Mouse (Mus musculus) liver, embryonic 16.5 days (tissue): ENCODE results near the gene Dennd1a. TPM values are rescaled to one million over a fixed set of nuclear protein-coding genes. Genes with fewer than 3 reads are reported as not detected.

Source experiments
- ATAC-seq: fragments of 200-750 bp; cut with Nextera tagmentation; 2 replicates; pipeline ENCODE4 v1.8.0; 2017; ENCODE audit warnings: low read depth, mild to moderate bottlenecking, moderate number of reproducible peaks, moderate library complexity
- H3K27ac ChIP-seq: fragments of 300-500 bp; sonication (generic); 2 replicates; pipeline ENCODE4 v1.5.1; 2014; ENCODE audit warnings: mild to moderate bottlenecking, low read length
- H3K27me3 ChIP-seq: fragments of 300-500 bp; sonication (generic); 2 replicates; pipeline ENCODE4 v1.6.1; 2014; ENCODE audit warnings: low read depth, low read length, mixed read lengths; ENCODE audit not compliant: control insufficient read depth, insufficient read depth
- H3K36me3 ChIP-seq: fragments of 300-500 bp; sonication (generic); 2 replicates; pipeline ENCODE4 v1.6.1; 2014; ENCODE audit warnings: mild to moderate bottlenecking; ENCODE audit not compliant: control insufficient read depth, insufficient read depth
- H3K4me1 ChIP-seq: fragments of 300-500 bp; sonication (generic); 2 replicates; pipeline ENCODE4 v1.6.1; 2014; ENCODE audit warnings: low read depth, low read length, mixed read lengths; ENCODE audit not compliant: control insufficient read depth
- H3K4me2 ChIP-seq: fragments of 300-500 bp; sonication (generic); 2 replicates; pipeline ENCODE4 v1.6.1; 2014; ENCODE audit warnings: low read depth, low read length, mixed read lengths
- H3K4me3 ChIP-seq: fragments of 300-500 bp; sonication (generic); 2 replicates; pipeline ENCODE4 v1.5.1; 2014; ENCODE audit warnings: low read depth, mild to moderate bottlenecking, low read length
- H3K9ac ChIP-seq: fragments of 300-500 bp; sonication (generic); 2 replicates; pipeline ENCODE4 v1.6.1; 2014; ENCODE audit warnings: low read depth, low read length
- H3K9me3 ChIP-seq: fragments of 300-500 bp; sonication (generic); replicated peaks from 2 replicates; pipeline ENCODE4 v1.6.1; 2016; ENCODE audit warnings: low read length; ENCODE audit not compliant: control insufficient read depth
- WGBS: fragments of 180-500 bp; shearing (Covaris S2); extraction: QIAGEN DNeasy Blood & Tissue Kit; methylation state at CpG from one replicate; pipeline ENCODE4 v1.1.7; 2014; ENCODE audit not compliant: insufficient replicate concordance; 5-methylcytosine and 5-hydroxymethylcytosine counted together
- polyA plus RNA-seq: library from polyadenylated mRNA; unstranded; fragments of >200 nt; fragmentation: Nextera tagmentation; extraction: Ambion mirVana; gene quantifications from 2 replicates; pipeline ENCODE4 v1.2.1, GENCODE M21; 2015

The Dennd1a gene
- polyA plus RNA-seq, 1 experiment from 2014 or later = 7.9 TPM

DNA sequence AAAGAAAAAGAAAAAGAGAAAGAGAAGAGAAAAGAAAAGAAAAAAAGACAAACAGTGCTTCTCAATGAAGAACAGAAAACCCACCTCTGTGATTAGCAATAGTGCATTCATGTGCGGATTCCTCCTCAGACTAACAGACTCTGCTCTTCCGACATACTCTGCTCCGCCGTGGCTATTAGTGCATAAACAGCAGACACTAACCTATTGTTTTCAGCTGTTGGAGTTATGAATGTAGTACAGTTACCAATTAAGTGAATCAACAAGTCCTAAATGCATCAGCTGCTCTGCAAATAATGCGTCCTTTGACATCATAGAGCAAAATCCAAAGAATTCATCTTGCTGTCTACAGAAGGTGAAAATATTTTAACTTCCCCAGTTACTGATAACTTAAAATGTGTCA lies 121.2 kb downstream of the Dennd1a start:
- no peak for ATAC-seq
- 87% methylated on average over 5 of the region's 5 CpGs for WGBS
- H3K27me3 ChIP-seq = no peaks in the 10 kb centered on the region

DNA sequence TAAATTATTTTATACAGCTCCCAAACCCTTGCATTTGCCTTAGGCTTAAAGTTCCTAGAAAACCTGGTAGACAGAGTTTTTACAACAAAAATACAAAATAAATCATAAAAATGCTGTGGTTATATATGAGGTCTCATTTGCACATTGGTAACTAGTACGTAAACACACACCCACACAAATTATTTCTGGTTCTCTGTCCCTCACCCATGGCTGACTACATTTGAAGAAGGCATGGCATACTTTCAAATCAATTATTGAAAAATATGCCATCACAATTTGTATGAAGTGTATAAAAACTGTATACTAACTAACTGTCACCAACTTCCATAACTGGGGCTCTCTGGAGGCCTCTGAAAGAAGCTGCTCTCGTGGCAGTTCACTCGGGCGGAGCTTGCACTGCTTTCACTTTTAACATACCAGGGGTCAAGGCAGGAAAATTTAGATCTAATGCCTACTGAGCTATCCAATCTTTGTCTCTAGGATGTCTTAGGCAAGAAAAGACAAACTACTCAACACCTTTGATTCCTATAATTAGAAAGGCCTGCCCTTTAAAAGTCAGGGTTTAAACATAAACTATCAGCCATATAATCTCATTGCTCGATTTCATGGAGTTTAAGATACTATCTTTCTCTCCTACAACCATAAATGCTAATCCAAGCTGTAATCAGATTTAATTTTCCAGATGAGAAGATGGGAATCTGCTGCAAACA lies 122.7 kb downstream of the Dennd1a start:
- Histone ChIP-seq H3K4me1 (peaks cover 14% of the 10 kb centered on the region), H3K36me3 (no peaks in the 10 kb centered on the region), H3K9ac (peak overlapping the region; percentile 36), H3K9me3 (no peaks in the 10 kb centered on the region), H3K4me3 (peak overlapping the region; percentile 41), H3K27me3 (no peaks in the 10 kb centered on the region), H3K4me2 (peak overlapping the region; percentile 65), H3K27ac (no peak overlapping the region)
- WGBS = 29% methylated on average over 5 of the region's 5 CpGs
- 0 out of 2 replicates have a peak, but pooled peaks have one; percentile 45 for ATAC-seq

More for the DNA sequence above, 121.2 kb downstream of the Dennd1a start:
- H3K9ac ChIP-seq = no peak overlapping the region
- H3K9me3 ChIP-seq = no peaks in the 10 kb centered on the region
- H3K4me2 ChIP-seq = no peak overlapping the region
- H3K27ac ChIP-seq = no peak overlapping the region
- no peak overlapping the region for H3K4me3 ChIP-seq
- peaks cover 12% of the 10 kb centered on the region for H3K4me1 ChIP-seq
- no peaks in the 10 kb centered on the region for H3K36me3 ChIP-seq

DNA sequence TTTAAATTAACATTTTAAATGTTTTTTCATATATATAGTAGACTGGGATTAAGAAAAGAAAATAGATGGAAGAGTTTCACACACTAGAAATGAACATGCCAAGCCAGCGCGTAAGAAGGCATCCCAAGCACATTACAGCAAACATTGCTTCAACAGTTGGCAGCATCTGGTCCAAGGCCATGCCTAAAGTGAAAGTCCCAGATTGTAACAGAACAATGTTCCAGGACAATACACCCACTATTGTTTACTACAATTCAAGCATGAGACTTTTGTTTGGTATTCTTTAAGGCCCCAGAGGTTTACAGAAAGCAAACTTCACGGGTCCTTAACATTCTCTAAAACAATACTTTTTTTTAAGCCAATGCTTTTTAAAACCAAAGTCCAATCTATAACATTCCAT lies 124.7 kb downstream of the Dennd1a start:
- no peaks in the 10 kb centered on the region for H3K36me3 ChIP-seq
- peaks cover 14% of the 10 kb centered on the region for H3K4me1 ChIP-seq
- no peak overlapping the region for H3K9ac ChIP-seq
- no peak for ATAC-seq
- H3K27ac ChIP-seq = no peak overlapping the region
- no peaks in the 10 kb centered on the region for H3K9me3 ChIP-seq
- H3K4me3 ChIP-seq = no peak overlapping the region
- 93% methylated on average over 3 of the region's 3 CpGs for WGBS
- H3K27me3 ChIP-seq = no peaks in the 10 kb centered on the region
- no peak overlapping the region for H3K4me2 ChIP-seq

DNA sequence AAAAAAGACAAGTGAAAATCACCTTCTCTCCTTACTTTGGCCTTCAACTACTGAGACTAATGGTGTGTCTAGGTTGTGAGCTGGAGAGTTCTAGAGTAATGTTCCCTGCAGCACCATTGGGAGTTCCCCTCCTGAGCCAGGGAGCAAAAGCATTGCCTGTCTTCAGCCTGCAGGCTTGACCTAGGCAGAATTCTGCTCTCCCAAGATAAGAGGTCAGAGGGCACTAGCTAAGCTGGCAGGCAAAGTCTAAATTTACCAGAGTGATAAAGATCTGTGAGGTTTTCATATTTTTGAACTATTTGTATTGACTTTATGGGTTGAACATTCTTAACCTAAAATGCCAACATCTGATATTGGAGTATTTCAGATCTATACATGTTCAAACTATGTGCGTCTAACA lies 125.7 kb downstream of the Dennd1a start:
- Histone ChIP-seq H3K4me3 (no peak overlapping the region), H3K36me3 (no peaks in the 10 kb centered on the region), H3K4me2 (no peak overlapping the region), H3K4me1 (peaks cover 14% of the 10 kb centered on the region), H3K27ac (peak overlapping the region; percentile 68), H3K9me3 (no peaks in the 10 kb centered on the region), H3K9ac (no peak overlapping the region), H3K27me3 (no peaks in the 10 kb centered on the region)
- WGBS = 41% methylated on average over 1 of the region's 1 CpGs
- peak; percentile 92 for ATAC-seq

DNA sequence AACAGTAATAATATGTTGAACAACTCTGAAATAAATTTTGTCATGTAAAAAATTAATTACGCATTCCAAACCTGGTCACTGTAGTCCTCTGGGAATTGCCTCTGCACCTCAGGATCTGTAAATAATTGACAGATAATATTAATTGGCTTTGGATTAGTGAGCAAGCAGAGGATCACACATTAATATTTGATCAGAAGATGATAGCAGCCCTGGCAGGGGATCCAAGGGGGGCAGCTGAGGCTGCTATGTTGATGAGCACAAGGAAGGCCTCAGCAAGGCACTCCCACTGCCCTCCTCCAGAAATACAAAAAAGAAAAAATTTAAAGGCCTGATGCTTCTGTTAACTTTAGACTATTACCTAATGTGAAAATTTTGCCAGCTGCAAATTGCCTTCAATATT lies 127.5 kb downstream of the Dennd1a start:
- H3K4me2 ChIP-seq = no peak overlapping the region
- 93% methylated on average over 1 of the region's 1 CpGs for WGBS
- H3K9ac ChIP-seq = no peak overlapping the region
- no peak for ATAC-seq
- peaks cover 14% of the 10 kb centered on the region for H3K4me1 ChIP-seq
- H3K36me3 ChIP-seq = no peaks in the 10 kb centered on the region
- H3K4me3 ChIP-seq = no peak overlapping the region
- H3K9me3 ChIP-seq = no peaks in the 10 kb centered on the region
- no peak overlapping the region for H3K27ac ChIP-seq
- no peaks in the 10 kb centered on the region for H3K27me3 ChIP-seq

DNA sequence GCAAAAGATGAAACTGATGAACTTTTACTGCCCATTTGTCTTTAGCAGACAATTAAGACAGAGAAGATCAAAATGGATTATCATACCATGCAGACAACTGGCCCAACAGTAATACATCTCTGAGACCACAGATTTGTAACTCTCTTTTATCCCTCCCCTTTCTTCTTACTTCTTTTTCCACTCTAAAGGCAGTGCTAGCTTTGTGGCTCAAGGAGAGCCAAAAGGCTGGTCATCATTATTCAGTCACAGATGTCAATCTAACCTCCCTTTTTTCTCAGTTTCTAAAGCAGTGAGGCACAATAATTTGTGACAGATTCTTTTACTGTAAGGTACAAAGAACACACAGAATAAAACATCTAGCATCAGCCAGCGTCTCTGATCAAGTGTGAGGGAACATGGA lies 130.2 kb downstream of the Dennd1a start:
- ATAC-seq = no peak
- Histone ChIP-seq H3K4me1 (peaks cover 10% of the 10 kb centered on the region), H3K4me2 (no peak overlapping the region), H3K36me3 (no peaks in the 10 kb centered on the region), H3K27me3 (no peaks in the 10 kb centered on the region), H3K9ac (no peak overlapping the region), H3K9me3 (no peaks in the 10 kb centered on the region), H3K27ac (no peak overlapping the region), H3K4me3 (no peak overlapping the region)
- WGBS = 53% methylated on average over 1 of the region's 1 CpGs

DNA sequence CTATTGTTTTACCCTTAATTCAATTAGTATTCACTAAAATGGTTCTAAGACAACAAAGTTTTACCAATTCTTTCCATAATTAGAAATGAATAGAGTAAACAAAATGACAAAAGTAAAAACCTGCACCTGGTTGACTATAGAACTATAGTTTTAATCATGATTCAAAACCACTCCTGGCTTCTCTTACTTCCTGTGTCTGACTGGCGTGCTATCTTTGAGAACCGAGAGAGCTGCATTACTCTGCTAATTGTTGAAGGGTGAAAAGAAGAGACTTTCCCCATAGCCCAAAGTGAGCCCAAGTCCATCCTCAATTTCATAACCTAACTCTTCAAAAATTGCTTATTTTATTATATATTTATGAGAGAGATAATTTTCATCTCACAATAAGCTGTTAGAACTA lies 131.2 kb downstream of the Dennd1a start:
- 29% methylated on average over 2 of the region's 2 CpGs for WGBS
- Histone ChIP-seq H3K36me3 (no peaks in the 10 kb centered on the region), H3K27ac (no peak overlapping the region), H3K4me2 (no peak overlapping the region), H3K4me1 (peaks cover 2% of the 10 kb centered on the region), H3K9me3 (no peaks in the 10 kb centered on the region), H3K9ac (no peak overlapping the region), H3K27me3 (no peaks in the 10 kb centered on the region), H3K4me3 (no peak overlapping the region)
- no peak for ATAC-seq

DNA sequence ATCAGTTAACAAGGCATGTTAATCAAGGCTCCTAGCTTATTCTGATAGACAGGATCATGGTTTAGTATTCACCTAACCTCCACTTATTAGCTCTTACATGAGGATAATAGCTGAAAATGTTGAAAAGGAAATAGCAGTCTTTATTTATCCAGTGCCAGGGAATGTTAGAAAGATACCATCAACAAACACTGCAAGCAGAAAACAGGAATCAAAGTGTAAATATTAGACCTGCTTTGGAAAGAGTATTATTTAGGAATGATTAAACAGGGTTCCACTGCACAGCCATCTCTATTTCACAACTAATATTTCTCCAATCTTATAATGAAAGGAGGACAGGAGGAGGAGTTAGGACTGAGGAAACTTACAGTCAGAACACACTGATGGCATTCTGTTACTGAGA lies 142.4 kb downstream of the Dennd1a start:
- Histone ChIP-seq H3K4me2 (no peak overlapping the region), H3K4me3 (no peak overlapping the region), H3K36me3 (no peaks in the 10 kb centered on the region), H3K4me1 (peaks cover 5% of the 10 kb centered on the region), H3K27ac (no peak overlapping the region), H3K9ac (no peak overlapping the region), H3K9me3 (no peaks in the 10 kb centered on the region), H3K27me3 (no peaks in the 10 kb centered on the region)
- ATAC-seq = 0 out of 2 replicates have a peak, but pooled peaks have one; percentile 24

DNA sequence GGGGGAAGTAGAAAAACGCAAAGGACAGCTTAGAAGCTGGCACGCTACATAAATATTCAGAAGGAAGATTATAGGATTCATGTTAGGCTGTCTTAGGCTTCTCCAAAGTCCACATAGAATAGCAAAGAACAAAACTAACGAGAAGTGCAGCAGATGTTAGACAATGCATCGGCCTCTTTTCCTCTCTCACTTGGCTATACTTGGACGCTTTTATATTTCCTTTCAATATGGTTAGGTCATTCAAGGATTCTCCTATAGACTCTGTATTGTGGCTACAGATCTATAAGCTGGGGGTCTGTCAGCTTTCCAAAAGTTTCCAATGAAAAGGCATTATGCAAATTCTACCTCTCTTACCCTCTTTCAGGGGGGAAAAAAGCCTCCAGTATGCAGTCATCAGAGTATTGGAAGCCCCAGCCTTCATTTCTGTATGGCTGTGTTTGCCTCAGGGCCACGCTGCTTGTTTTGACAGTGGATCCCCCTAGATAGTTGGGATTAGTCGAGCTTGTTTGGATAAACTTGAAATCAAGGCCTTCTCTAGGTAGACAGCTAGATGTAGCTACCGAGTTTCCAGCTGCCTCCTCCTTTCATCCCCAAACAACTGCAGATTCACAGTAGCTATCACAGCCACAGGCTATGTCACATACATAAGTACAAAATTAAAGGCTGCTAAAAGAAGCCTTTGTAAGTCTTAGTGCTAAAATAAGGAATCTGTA lies 143.0 kb downstream of the Dennd1a start:
- peaks cover 5% of the 10 kb centered on the region for H3K4me1 ChIP-seq
- H3K4me2 ChIP-seq = no peak overlapping the region
- no peaks in the 10 kb centered on the region for H3K27me3 ChIP-seq
- no peak overlapping the region for H3K4me3 ChIP-seq
- WGBS = 69% methylated on average over 8 of the region's 8 CpGs
- H3K27ac ChIP-seq = no peak overlapping the region
- no peaks in the 10 kb centered on the region for H3K36me3 ChIP-seq
- ATAC-seq = no peak
- H3K9me3 ChIP-seq = no peaks in the 10 kb centered on the region
- H3K9ac ChIP-seq = no peak overlapping the region
